Mouse (Mus musculus): Measurements from ENCODE around the gene Pdzd2. TPM values are rescaled to one million over a fixed set of nuclear protein-coding genes. Genes with fewer than 3 reads are reported as not detected.

The Pdzd2 gene
- polyA plus RNA-seq, 1 experiment from 2014 or later: 4.7 TPM

- peaks cover 37% of the 10 kb centered on the region for H3K4me1 ChIP-seq
- peak overlapping the region; percentile 85 for H3K27ac ChIP-seq
- peaks cover 40% of the 10 kb centered on the region for H3K36me3 ChIP-seq (replicated peaks)
- no peaks in the 10 kb centered on the region for H3K27me3 ChIP-seq (ENCODE audit: poor library complexity, severe bottlenecking)
- no peak for DNase-seq (ENCODE audit: extremely low spot score, low spot score)
- H3K9me3 ChIP-seq: no peaks in the 10 kb centered on the region
- H3K4me3 ChIP-seq: peak overlapping the region; percentile 32; the same call in 1 of the 2 replicates
- WGBS: 43% methylated on average over 5 of the region's 5 CpGs
Measured at GRCm38 (mm10) chr15:12340536-12341400, 399.0 kb downstream of the Pdzd2 start.

- Histone ChIP-seq H3K27me3 (ENCODE audit: poor library complexity, severe bottlenecking) (no peaks in the 10 kb centered on the region), H3K27ac (no peak overlapping the region), H3K4me1 (peaks cover 44% of the 10 kb centered on the region), H3K4me3 (no peak overlapping the region), H3K9me3 (no peaks in the 10 kb centered on the region), H3K36me3 (replicated peaks) (peaks cover 11% of the 10 kb centered on the region)
- no peak for DNase-seq (ENCODE audit: extremely low spot score, low spot score)
- WGBS: 85% methylated on average over 3 of the region's 3 CpGs
Measured at GRCm38 (mm10) chr15:12337779-12338137, 402.0 kb downstream of the Pdzd2 start.

GRCm38 (mm10) chr15:12337030-12337778, 402.5 kb downstream of the Pdzd2 start:
- Histone ChIP-seq H3K9me3 (no peaks in the 10 kb centered on the region), H3K4me3 (no peak overlapping the region), H3K27me3 (ENCODE audit: poor library complexity, severe bottlenecking) (no peaks in the 10 kb centered on the region), H3K36me3 (replicated peaks) (peaks cover 5% of the 10 kb centered on the region), H3K4me1 (peaks cover 41% of the 10 kb centered on the region), H3K27ac (no peak overlapping the region)
- WGBS: 88% methylated on average over 4 of the region's 4 CpGs
- DNase-seq (ENCODE audit: extremely low spot score, low spot score): no peak

- WGBS: 91% methylated on average over 4 of the region's 4 CpGs
Measured at GRCm38 (mm10) chr15:12334381-12334780, 405.3 kb downstream of the Pdzd2 start.

GRCm38 (mm10) chr15:12331300-12331699, 408.4 kb downstream of the Pdzd2 start:
- 90% methylated on average over 1 of the region's 1 CpGs for WGBS

More at GRCm38 (mm10) chr15:12334381-12334780, 405.3 kb downstream of the Pdzd2 start:
- Histone ChIP-seq H3K4me3 (no peak overlapping the region), H3K36me3 (replicated peaks) (no peaks in the 10 kb centered on the region; the same call in none of the 2 replicates), H3K9me3 (no peaks in the 10 kb centered on the region), H3K4me1 (peaks cover 12% of the 10 kb centered on the region), H3K27me3 (ENCODE audit: poor library complexity, severe bottlenecking) (no peaks in the 10 kb centered on the region), H3K27ac (no peak overlapping the region)
- DNase-seq (ENCODE audit: extremely low spot score, low spot score): no peak

GRCm38 (mm10) chr15:12330892-12331291, 408.8 kb downstream of the Pdzd2 start:
- Histone ChIP-seq H3K9me3 (no peaks in the 10 kb centered on the region), H3K4me1 (peaks cover 12% of the 10 kb centered on the region), H3K4me3 (no peak overlapping the region), H3K27ac (no peak overlapping the region), H3K36me3 (replicated peaks) (peaks cover 16% of the 10 kb centered on the region), H3K27me3 (ENCODE audit: poor library complexity, severe bottlenecking) (no peaks in the 10 kb centered on the region)
- no peak for DNase-seq (ENCODE audit: extremely low spot score, low spot score)

More at GRCm38 (mm10) chr15:12331300-12331699, 408.4 kb downstream of the Pdzd2 start:
- Histone ChIP-seq H3K27me3 (ENCODE audit: poor library complexity, severe bottlenecking) (no peaks in the 10 kb centered on the region), H3K36me3 (replicated peaks) (peaks cover 12% of the 10 kb centered on the region), H3K4me1 (peaks cover 8% of the 10 kb centered on the region), H3K9me3 (no peaks in the 10 kb centered on the region), H3K4me3 (no peak overlapping the region), H3K27ac (no peak overlapping the region)
- no peak for DNase-seq (ENCODE audit: extremely low spot score, low spot score)

- no peaks in the 10 kb centered on the region for H3K9me3 ChIP-seq
- WGBS: 93% methylated on average over 3 of the region's 3 CpGs
- H3K4me3 ChIP-seq: no peak overlapping the region
- DNase-seq (ENCODE audit: extremely low spot score, low spot score): no peak
- peaks cover 13% of the 10 kb centered on the region for H3K4me1 ChIP-seq
- H3K27ac ChIP-seq: no peak overlapping the region
- H3K27me3 ChIP-seq (ENCODE audit: poor library complexity, severe bottlenecking): no peaks in the 10 kb centered on the region
- peaks cover 21% of the 10 kb centered on the region for H3K36me3 ChIP-seq (replicated peaks)
Measured at GRCm38 (mm10) chr15:12330389-12330788, 409.3 kb downstream of the Pdzd2 start.

- H3K36me3 ChIP-seq (replicated peaks): peaks cover 31% of the 10 kb centered on the region
- H3K27me3 ChIP-seq (ENCODE audit: poor library complexity, severe bottlenecking): peaks cover 10% of the 10 kb centered on the region
- no peak overlapping the region; the same call in 1 of the 2 replicates for H3K4me3 ChIP-seq
- WGBS: 97% methylated on average over 1 of the region's 1 CpGs
- no peaks in the 10 kb centered on the region for H3K9me3 ChIP-seq
- no peak for DNase-seq (ENCODE audit: extremely low spot score, low spot score)
- H3K27ac ChIP-seq: 0 out of 2 replicates have a peak overlapping the region, but pooled peaks have one; percentile 8
- peaks cover 41% of the 10 kb centered on the region for H3K4me1 ChIP-seq
Measured at GRCm38 (mm10) chr15:12324326-12324725, 415.4 kb downstream of the Pdzd2 start.

- Histone ChIP-seq H3K9me3 (no peaks in the 10 kb centered on the region), H3K4me1 (peaks cover 41% of the 10 kb centered on the region), H3K36me3 (replicated peaks) (peaks cover 25% of the 10 kb centered on the region), H3K27me3 (ENCODE audit: poor library complexity, severe bottlenecking) (peaks cover 20% of the 10 kb centered on the region), H3K4me3 (peak overlapping the region; percentile 99), H3K27ac (no peak overlapping the region)
- DNase-seq (ENCODE audit: extremely low spot score, low spot score): no peak
- whole genome bisulfite sequencing: 23% methylated on average over 9 of the region's 9 CpGs
Measured at GRCm38 (mm10) chr15:12322676-12323402, 416.9 kb downstream of the Pdzd2 start.

GRCm38 (mm10) chr15:12321788-12322621, 417.7 kb downstream of the Pdzd2 start, which contains the start of gene 1810049J17Rik:
TSS of gene 1810049J17Rik (minus strand) at chr15:12321899.
- H3K9me3 ChIP-seq: no peaks in the 10 kb centered on the region
- peaks cover 19% of the 10 kb centered on the region for H3K36me3 ChIP-seq (replicated peaks)
- WGBS: under 1% methylated on average over 69 of the region's 70 CpGs
- H3K4me3 ChIP-seq: peak within 1 kb of the TSS; percentile 99
- H3K27ac ChIP-seq: peak within 1 kb of the TSS; percentile 98
- peaks cover 20% of the 10 kb centered on the region for H3K27me3 ChIP-seq (ENCODE audit: poor library complexity, severe bottlenecking)
- DNase-seq (ENCODE audit: extremely low spot score, low spot score): peak; percentile 68
- H3K4me1 ChIP-seq: peaks cover 41% of the 10 kb centered on the region

GRCm38 (mm10) chr15:12321091-12321787, 418.5 kb downstream of the Pdzd2 start, which contains the start of gene Golph3:
TSS of gene Golph3 (plus strand) at chr15:12321450.
- H3K27me3 ChIP-seq (ENCODE audit: poor library complexity, severe bottlenecking): peaks cover 20% of the 10 kb centered on the region
- H3K36me3 ChIP-seq (replicated peaks): peaks cover 18% of the 10 kb centered on the region
- WGBS: under 1% methylated on average over 74 of the region's 74 CpGs

More at GRCm38 (mm10) chr15:12321091-12321787, 418.5 kb downstream of the Pdzd2 start, which contains the start of gene Golph3:
- no peaks in the 10 kb centered on the region for H3K9me3 ChIP-seq
- peak within 1 kb of the TSS; percentile 98 for H3K27ac ChIP-seq
- H3K4me1 ChIP-seq: peaks cover 40% of the 10 kb centered on the region
- peak within 1 kb of the TSS; percentile 99 for H3K4me3 ChIP-seq
- DNase-seq (ENCODE audit: extremely low spot score, low spot score): peak; percentile 93

Measured in forebrain, embryonic 10.5 days (tissue).